Mouse (Mus musculus) cerebellum, adult 2 months (tissue): ENCODE measurements around the gene Tox2.

ENCODE experiments used
- CTCF ChIP-seq: fragments of 200-500 bp; IDR thresholded peaks from 2 replicates; pipeline ENCODE4 v1.5.1; 2011; ENCODE audit warnings: low read depth, mild to moderate bottlenecking, control low read depth, low read length, moderate library complexity, borderline replicate concordance; ENCODE audit not compliant: insufficient read depth
- POLR2A ChIP-seq: fragments of 200-500 bp; IDR thresholded peaks from 2 replicates; pipeline ENCODE4 v1.6.1; 2011; ENCODE audit warnings: low read length, control low read depth, borderline replicate concordance; ENCODE audit not compliant: insufficient read depth

- TF ChIP-seq CTCF = 0 out of 2 replicates have a peak, but pooled peaks have one; percentile 18
- TF ChIP-seq POLR2A = no peak
Measured at GRCm38 (mm10) chr2:163207315-163207714, 4.4 kb downstream of the Tox2 start.
